Mouse (Mus musculus): ENCODE data around the gene Cgnl1. TPM values are rescaled to one million over a fixed set of nuclear protein-coding genes. Genes with fewer than 3 reads are reported as not detected.

Gene Cgnl1
- polyA plus RNA-seq, 1 experiment from 2014 or later, result 6.3 TPM

DNA sequence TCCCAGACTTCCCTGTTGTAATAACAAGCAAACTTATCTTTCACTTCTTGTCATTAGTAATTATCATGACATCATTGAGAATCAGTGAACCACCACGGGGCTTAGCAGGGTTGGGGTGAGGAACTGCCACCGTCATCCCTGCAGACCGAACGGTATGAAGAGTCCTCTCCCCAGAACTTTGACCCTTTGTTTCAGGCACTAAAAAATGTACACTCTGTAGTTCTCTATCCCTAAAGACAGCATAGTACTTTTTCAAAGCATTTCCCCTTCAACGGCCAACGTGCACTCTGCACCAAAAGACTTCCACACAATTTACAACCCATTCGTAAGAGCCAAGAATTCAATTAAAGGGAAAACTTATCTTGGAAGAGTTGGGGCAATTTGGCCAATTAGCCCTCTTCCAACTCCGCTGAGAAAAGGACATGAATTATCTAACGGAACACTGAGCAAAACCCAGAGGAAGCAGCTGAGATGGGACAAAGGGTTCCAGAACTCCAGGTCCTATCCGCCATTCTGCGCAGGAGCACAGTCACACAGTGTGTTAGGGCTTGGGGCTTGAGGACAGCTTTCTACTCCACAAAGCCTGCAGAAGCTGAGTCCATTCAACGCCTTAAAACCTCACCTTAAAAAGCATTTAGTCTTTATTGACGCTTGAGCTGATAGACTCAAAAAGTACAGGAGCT, 66.9 kb downstream of the Cgnl1 start:
- no peak overlapping the region for H3K27ac ChIP-seq (replicated peaks)
- no peaks in the 10 kb centered on the region for H3K4me1 ChIP-seq
- 90% methylated on average over 13 of the region's 13 CpGs for WGBS
- no peak overlapping the region for H3K4me3 ChIP-seq
- no peaks in the 10 kb centered on the region for H3K36me3 ChIP-seq
- H3K9me3 ChIP-seq (replicated peaks), result no peaks in the 10 kb centered on the region
- no peak for DNase-seq (ENCODE audit: low spot score)
- no peaks in the 10 kb centered on the region for H3K27me3 ChIP-seq (ENCODE audit: low read depth, poor library complexity, severe bottlenecking)

DNA sequence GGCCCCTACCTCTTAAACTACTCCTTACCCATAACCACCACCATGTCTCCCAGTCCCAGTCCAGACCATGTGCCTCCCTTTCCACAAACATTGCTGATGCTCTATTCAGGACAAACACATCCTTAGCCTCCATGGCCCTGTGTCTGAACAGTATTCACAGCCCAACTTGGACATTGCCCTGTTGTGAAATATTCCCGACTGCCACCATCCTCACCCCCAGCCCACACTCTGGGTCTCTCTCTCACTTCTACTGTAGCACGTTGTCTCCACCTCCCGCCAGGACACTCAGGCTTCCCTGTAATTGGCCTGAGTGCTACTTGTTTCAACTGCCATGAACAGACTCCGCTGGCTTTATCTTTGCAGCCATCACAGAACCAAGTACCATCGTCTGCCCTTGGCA, 72.3 kb downstream of the Cgnl1 start:
- Histone ChIP-seq H3K4me3 (no peak overlapping the region), H3K27me3 (ENCODE audit: low read depth, poor library complexity, severe bottlenecking) (no peaks in the 10 kb centered on the region), H3K9me3 (replicated peaks) (no peaks in the 10 kb centered on the region), H3K36me3 (no peaks in the 10 kb centered on the region), H3K4me1 (no peaks in the 10 kb centered on the region; the same call in 1 of the 2 replicates), H3K27ac (replicated peaks) (no peak overlapping the region)
- 93% methylated on average over 5 of the region's 5 CpGs for WGBS
- no peak for DNase-seq (ENCODE audit: low spot score)

DNA sequence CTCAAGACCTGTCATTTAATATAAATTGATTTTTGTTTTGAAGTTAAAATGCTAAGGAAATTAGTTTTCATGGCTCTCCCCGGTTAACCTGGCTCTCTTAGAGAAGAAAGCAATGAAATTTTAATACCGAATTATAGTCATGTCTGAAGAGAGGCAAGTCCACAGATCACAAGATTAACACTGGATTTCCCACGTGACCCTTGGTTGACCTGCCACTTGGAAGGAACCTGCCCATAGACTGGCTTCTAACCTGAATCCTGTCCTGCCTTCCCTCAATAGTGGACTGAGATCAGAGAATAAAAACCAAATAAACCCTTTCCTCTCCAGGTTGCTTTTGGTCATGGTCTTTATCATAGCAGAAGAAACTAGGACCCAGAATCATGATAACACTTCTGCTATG, 73.3 kb downstream of the Cgnl1 start:
- no peaks in the 10 kb centered on the region for H3K9me3 ChIP-seq (replicated peaks)
- no peak overlapping the region for H3K27ac ChIP-seq (replicated peaks)
- DNase-seq (ENCODE audit: low spot score), result no peak
- H3K36me3 ChIP-seq, result no peaks in the 10 kb centered on the region
- no peak overlapping the region for H3K4me3 ChIP-seq
- 84% methylated on average over 3 of the region's 3 CpGs for WGBS
- H3K4me1 ChIP-seq, result peaks cover 10% of the 10 kb centered on the region
- H3K27me3 ChIP-seq (ENCODE audit: low read depth, poor library complexity, severe bottlenecking), result no peaks in the 10 kb centered on the region

DNA sequence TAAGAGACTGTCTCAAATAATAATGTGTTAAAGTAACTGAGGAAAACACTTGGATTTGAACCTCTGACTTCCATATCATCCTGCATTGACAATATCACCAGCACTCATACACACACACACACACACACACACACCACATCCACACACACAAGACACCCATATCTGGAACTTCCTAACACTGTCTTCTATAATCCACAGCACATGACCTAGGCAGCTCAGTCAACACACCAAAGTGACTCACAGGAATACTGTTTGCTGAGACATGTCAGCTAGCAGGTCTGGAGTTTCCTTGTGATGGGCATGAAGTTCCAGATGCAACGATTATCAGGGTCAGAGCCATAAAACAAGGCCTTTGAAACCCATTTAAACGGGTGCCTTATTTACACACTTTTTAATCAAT, 74.2 kb downstream of the Cgnl1 start:
- H3K36me3 ChIP-seq, result no peaks in the 10 kb centered on the region
- no peak overlapping the region for H3K27ac ChIP-seq (replicated peaks)
- no peak for DNase-seq (ENCODE audit: low spot score)
- no peaks in the 10 kb centered on the region for H3K9me3 ChIP-seq (replicated peaks)
- WGBS, result 86% methylated on average over 2 of the region's 2 CpGs
- no peak overlapping the region for H3K4me3 ChIP-seq
- H3K27me3 ChIP-seq (ENCODE audit: low read depth, poor library complexity, severe bottlenecking), result no peaks in the 10 kb centered on the region
- H3K4me1 ChIP-seq, result peaks cover 16% of the 10 kb centered on the region

DNA sequence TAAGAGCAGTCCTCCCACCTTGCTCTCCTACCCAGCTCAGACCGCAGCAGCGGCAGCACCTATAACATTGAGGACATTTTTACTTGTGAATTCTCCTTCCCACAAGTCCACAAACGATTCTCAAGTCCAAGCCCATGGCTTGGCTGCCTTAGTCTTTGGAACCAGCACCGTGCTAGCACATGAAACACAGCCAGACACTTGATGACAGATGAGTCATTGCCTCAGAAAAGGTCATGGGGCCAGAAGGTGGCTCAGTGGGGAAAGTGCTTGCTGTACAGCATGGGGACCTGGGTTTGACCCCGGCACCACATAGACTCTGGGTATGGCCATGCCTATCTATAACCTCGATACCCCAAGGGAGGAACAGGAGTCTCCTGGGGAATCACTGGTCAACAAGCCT, 74.6 kb downstream of the Cgnl1 start:
- DNase-seq (ENCODE audit: low spot score), result no peak
- Histone ChIP-seq H3K4me3 (no peak overlapping the region), H3K9me3 (replicated peaks) (no peaks in the 10 kb centered on the region), H3K4me1 (peaks cover 16% of the 10 kb centered on the region), H3K27me3 (ENCODE audit: low read depth, poor library complexity, severe bottlenecking) (no peaks in the 10 kb centered on the region), H3K27ac (replicated peaks) (no peak overlapping the region), H3K36me3 (no peaks in the 10 kb centered on the region)
- WGBS, result 86% methylated on average over 6 of the region's 6 CpGs

DNA sequence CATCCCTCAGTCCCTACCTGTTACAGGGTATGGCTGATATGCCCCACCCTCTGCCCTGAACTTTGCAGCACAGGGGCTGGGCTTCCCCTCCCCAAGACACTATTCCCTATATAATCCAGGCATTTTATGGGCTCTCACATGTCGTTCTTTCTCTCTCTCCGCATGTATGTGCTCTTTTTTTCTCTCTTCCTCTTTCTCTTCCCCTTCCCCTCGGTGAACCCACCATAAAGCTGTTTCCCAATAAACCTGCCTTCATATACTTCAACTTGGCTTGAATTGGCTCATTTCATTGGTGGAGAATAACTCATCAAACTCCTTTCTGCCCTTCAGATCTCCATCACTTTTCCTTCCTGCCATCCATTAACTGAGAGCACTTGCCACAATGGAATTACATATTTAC, 76.3 kb downstream of the Cgnl1 start:
- Histone ChIP-seq H3K4me1 (peaks cover 16% of the 10 kb centered on the region), H3K9me3 (replicated peaks) (no peaks in the 10 kb centered on the region), H3K36me3 (no peaks in the 10 kb centered on the region), H3K4me3 (no peak overlapping the region), H3K27ac (replicated peaks) (no peak overlapping the region), H3K27me3 (ENCODE audit: low read depth, poor library complexity, severe bottlenecking) (no peaks in the 10 kb centered on the region)
- 83% methylated on average over 3 of the region's 3 CpGs for WGBS
- DNase-seq (ENCODE audit: low spot score), result no peak

DNA sequence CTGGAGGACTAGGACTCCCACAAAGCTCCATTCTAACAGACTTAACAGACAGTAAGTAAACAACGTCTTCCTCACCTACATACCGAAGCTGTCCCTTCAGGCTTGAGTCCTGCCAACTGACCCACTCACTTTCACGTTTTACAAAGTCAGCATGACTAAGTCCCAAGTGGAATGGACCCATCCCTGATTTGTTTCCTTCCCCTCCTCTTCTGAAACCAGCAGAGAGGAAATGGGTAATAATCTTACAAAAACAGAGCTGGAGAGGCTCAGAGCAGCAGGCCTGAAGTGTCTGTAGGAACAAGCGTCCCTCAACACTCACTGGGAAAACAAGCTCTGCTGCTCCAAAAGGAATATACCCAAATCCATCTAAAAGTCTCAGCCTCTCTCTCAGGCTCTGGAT, 77.2 kb downstream of the Cgnl1 start:
- Histone ChIP-seq H3K4me3 (no peak overlapping the region), H3K27me3 (ENCODE audit: low read depth, poor library complexity, severe bottlenecking) (no peaks in the 10 kb centered on the region), H3K27ac (replicated peaks) (no peak overlapping the region), H3K36me3 (no peaks in the 10 kb centered on the region), H3K4me1 (peaks cover 16% of the 10 kb centered on the region), H3K9me3 (replicated peaks) (no peaks in the 10 kb centered on the region)
- no peak for DNase-seq (ENCODE audit: low spot score)
- WGBS, result 45% methylated on average over 4 of the region's 4 CpGs

DNA sequence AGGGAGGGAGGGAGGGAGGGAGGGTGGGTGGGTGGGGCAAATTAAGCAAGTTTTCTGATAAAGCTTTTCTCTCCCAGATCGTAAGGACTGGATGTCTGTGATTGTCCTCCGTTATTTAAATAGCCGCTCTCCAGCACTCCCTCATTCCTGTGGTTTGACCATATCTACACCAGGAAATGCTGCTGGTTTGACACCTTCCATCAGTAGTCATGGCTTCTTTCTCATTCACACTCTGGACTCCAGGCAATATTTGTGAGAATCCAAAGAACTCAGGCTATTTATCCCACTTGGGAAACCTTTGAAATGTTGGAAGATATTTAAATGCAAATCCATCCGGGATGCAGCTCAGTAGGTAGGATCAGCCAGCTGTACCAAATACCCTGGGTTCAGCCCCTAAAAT, 77.6 kb downstream of the Cgnl1 start:
- H3K9me3 ChIP-seq (replicated peaks), result no peaks in the 10 kb centered on the region
- WGBS, result 76% methylated on average over 4 of the region's 4 CpGs
- H3K27ac ChIP-seq (replicated peaks), result no peak overlapping the region
- no peak overlapping the region for H3K4me3 ChIP-seq
- DNase-seq (ENCODE audit: low spot score), result no peak
- peaks cover 16% of the 10 kb centered on the region for H3K4me1 ChIP-seq
- H3K36me3 ChIP-seq, result no peaks in the 10 kb centered on the region
- no peaks in the 10 kb centered on the region for H3K27me3 ChIP-seq (ENCODE audit: low read depth, poor library complexity, severe bottlenecking)

DNA sequence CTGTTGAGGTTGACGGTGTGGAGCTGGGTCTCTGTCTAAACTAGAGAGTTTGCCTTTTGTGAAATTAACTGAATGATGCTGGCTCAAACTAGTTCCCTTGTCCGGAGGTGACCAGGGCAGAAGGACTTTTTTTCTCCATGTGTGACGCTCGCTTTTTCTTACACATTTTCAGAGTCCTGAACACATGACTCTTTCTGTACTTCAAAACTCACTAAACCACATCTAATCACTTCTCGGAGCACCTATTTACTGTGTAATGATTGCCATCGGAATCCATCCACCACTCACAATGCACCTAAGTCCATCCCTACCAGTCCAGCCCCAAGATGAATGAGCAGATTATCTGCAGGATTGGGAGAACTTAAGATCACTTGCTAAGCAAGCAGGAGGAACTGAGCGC, 79.2 kb downstream of the Cgnl1 start:
- peaks cover 16% of the 10 kb centered on the region for H3K4me1 ChIP-seq
- DNase-seq (ENCODE audit: low spot score), result no peak
- no peaks in the 10 kb centered on the region for H3K36me3 ChIP-seq
- 71% methylated on average over 7 of the region's 7 CpGs for WGBS
- no peak overlapping the region for H3K27ac ChIP-seq (replicated peaks)
- H3K27me3 ChIP-seq (ENCODE audit: low read depth, poor library complexity, severe bottlenecking), result no peaks in the 10 kb centered on the region
- no peak overlapping the region for H3K4me3 ChIP-seq
- H3K9me3 ChIP-seq (replicated peaks), result no peaks in the 10 kb centered on the region

DNA sequence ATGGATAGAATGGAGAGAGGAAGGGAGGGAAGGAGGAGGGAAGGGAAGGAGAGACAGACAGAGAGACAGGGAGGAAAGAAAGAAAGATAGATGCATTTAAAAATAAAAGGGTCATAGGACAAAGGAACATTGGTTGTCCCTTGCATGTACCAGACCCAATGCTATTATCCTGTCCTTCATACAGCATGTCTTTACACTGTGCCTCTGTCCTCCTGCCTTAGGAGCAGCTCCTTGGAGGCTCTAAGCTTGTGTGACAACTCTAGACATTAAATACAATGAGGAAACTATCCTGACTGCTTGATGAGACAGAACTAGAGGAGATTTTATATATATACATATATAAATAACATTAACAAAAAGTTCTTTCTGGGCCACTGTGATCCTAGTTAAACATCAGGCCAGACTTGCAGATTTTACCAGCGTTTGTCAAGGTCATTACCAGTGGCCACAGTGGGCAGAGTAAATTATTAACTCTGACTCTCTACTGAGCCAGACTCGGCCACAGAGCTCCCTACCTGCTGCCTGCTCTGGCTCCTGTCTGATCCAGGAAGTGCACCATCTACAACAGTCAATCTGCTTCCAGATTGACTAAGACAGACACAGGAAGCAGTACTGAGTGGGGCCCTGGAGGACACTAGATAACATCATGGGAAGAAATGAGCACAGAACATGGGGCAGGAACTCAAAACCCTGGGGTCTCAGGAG, 81.9 kb downstream of the Cgnl1 start:
- no peak overlapping the region for H3K4me3 ChIP-seq
- no peak for DNase-seq (ENCODE audit: low spot score)
- H3K27me3 ChIP-seq (ENCODE audit: low read depth, poor library complexity, severe bottlenecking), result no peaks in the 10 kb centered on the region
- WGBS, result 88% methylated on average over 2 of the region's 2 CpGs
- peaks cover 16% of the 10 kb centered on the region for H3K4me1 ChIP-seq
- no peaks in the 10 kb centered on the region for H3K36me3 ChIP-seq
- H3K9me3 ChIP-seq (replicated peaks), result no peaks in the 10 kb centered on the region
- no peak overlapping the region for H3K27ac ChIP-seq (replicated peaks)

DNA sequence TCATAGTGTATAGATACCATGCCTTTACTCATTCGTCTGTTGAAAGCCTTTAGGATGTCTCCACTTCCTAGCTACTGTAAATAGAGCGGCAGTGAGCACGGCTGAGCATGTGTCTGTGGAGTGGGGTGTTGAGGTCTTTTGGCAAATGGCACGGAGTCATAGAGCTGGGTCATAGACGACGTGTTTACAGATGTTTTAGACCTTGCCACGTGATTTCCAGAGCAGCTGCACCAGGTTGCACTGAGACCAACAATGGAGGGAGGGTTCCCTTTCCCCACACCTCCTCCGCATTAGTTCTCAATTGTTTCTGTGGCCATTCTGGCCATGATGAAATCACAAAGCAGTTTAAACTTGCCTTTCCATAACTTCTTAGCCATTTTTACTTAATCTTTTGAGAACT, 84.9 kb downstream of the Cgnl1 start:
- WGBS, result 91% methylated on average over 8 of the region's 8 CpGs
- Histone ChIP-seq H3K27me3 (ENCODE audit: low read depth, poor library complexity, severe bottlenecking) (no peaks in the 10 kb centered on the region), H3K4me3 (no peak overlapping the region), H3K36me3 (no peaks in the 10 kb centered on the region), H3K27ac (replicated peaks) (no peak overlapping the region), H3K4me1 (peaks cover 1% of the 10 kb centered on the region; the same call in 1 of the 2 replicates), H3K9me3 (replicated peaks) (no peaks in the 10 kb centered on the region)
- no peak for DNase-seq (ENCODE audit: low spot score)

DNA sequence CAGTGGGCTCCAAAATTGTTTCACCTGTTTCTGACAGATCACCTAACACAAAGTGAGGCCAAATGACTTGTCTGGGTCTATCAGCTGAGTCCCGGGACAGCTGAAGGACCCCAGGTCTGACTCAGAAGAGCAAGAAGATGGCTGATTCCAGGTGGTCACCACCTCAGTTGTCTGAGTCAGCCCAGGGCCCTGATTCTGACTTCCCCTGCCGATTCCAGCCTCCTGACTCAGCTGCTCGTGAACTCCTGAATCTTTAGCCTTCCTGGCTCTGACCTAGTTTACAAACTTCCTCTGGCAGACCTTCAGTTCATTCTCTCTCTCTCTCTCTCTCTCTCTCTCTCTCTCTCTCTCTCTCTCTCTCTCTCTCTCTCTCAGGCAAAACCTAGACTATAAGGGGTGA, 86.6 kb downstream of the Cgnl1 start:
- no peaks in the 10 kb centered on the region for H3K36me3 ChIP-seq
- H3K9me3 ChIP-seq (replicated peaks), result no peaks in the 10 kb centered on the region
- H3K4me1 ChIP-seq, result peaks cover 3% of the 10 kb centered on the region; the same call in 1 of the 2 replicates
- no peak overlapping the region for H3K27ac ChIP-seq (replicated peaks)
- DNase-seq (ENCODE audit: low spot score), result no peak
- H3K4me3 ChIP-seq, result no peak overlapping the region
- H3K27me3 ChIP-seq (ENCODE audit: low read depth, poor library complexity, severe bottlenecking), result no peaks in the 10 kb centered on the region
- WGBS, result 83% methylated on average over 3 of the region's 3 CpGs

DNA sequence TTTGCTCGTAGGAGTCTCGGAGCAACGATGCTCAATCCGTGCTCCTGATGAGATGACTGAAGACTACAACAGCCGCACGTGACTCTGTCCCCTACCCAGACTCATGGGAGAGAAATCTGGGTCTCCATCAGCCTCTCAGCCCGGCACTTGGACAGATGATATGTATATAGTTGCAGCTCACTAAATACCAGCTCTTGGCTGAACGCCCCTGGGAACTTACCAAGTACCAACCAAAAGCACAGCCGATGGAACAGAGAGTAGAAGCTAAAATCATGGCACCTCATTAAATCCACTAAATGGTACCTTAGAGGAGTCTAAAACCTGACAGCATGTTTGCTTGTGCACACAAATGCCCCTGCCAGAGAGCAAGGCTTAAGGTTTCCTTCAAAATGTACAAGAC, 91.0 kb downstream of the Cgnl1 start:
- Histone ChIP-seq H3K4me3 (no peak overlapping the region), H3K27ac (replicated peaks) (no peak overlapping the region), H3K9me3 (replicated peaks) (no peaks in the 10 kb centered on the region), H3K27me3 (ENCODE audit: low read depth, poor library complexity, severe bottlenecking) (no peaks in the 10 kb centered on the region), H3K4me1 (peaks cover 14% of the 10 kb centered on the region), H3K36me3 (no peaks in the 10 kb centered on the region)
- 90% methylated on average over 9 of the region's 9 CpGs for WGBS
- no peak for DNase-seq (ENCODE audit: low spot score)

Data from midbrain, embryonic 10.5 days (tissue).